Mouse (Mus musculus) mouse embryonic stem cell (cell line): ENCODE data around the gene Gm20683.

Source experiments
- in situ Hi-C, 2 experiments: fragments of 300-500 bp; cut with MboI; formaldehyde crosslinking; loops; 1 replicate in 1 of 2; 3 replicates in 1 of 2; pipeline ENCODE4 v1.14.3; 2019 to 2020; ENCODE audit warnings: low sequenced_read_pairs in 2 of 2, low pct_unique_long_range_greater_than_20kb in 1 of 2, mixed read lengths in 1 of 2; ENCODE audit not compliant: unreplicated experiment in 1 of 2

Gene Gm20683

DNA sequence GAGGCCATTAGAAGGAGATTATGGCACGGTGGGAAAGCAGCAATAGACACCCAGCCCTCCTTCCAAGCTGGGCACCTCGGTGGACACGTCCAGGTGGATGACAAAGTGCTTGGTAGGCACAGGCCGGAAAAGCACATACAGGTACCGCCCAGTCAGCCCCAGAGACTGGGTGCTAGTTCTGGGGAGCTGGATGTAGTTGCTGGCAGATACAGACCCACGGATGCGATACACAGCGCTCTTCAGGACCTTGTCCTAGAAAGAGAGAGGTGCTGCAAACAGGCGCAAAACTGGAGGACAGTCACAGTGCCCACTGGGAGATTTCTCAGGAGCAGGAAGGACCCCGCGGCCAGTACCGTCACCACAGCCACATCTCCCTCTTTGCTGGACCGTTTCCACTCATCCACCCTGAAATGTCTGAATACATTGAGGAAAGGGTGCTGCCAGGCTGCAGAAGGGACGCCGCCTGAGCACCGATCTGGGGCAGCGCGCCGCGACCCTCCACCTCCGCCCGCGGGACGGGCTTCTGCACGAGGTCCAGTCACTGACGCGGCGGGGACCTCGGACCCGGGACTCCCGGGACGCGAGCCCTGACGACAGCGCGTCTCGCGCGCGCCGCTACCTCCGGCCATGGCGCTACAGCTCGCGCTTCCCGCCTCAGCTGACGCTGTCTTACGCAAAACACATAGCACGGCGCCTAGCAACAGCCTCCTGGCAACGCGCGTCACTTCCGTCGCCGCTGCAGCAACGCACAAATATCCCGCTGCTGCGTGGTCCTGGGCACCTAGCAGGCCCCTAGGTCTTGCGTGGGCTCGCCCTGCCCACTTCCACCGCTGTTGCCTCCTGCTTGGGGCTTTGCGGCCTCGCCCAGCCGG is 19.5 kb upstream of the Gm20683 start, which contains the start of gene Wdr90:
Gene Wdr90 (minus strand): TSS at position 670 of the 872 bp plus-strand sequence.
- in situ Hi-C loops = no loop called here

DNA sequence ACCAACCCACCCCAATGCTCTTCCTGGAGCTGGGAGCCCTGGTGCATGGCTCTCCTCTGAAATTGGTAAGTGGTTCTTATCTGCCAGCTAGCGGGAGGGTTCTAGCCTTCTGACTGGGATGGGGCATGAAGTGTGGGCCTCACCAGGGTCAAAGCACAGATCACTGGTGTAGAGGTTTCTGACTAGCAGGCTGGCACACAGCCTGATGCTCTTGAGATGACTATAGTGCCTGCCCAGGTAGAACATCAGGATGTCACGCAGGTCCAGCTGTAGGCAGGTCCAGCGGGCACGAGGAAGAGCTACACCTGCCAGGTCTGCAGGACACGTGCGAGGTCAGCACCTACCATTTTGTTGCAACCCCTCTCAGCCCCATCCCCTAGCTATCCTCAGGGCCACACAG is 18.7 kb upstream of the Gm20683 start:
- in situ Hi-C loops = no loop called here

DNA sequence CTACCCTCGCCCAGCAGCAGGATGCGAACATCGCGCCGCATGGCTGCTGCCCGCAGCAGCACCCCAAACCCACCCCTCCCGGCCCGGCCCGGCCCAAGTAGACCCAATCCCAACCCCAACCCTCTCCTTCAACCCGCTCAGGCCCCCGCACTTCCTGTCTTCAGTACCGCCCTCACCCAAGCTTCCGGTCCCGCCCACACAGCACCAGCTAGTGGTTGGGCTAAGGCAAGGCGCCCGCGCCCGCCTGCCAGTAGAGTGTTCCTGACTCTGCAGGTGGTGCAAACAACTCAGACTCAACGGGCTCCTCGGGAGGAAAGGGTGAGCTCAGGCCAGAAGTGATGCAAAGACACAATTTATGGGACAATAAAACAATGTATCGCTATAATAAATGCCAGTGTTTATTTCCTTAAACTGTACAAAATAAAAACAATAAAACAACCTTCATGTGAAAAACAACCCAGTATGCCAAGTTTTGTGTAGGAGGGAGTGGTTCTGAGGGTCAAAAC is 2.9 kb upstream of the Gm20683 start, which contains the start of gene Rhot2:
Gene Rhot2 (minus strand): TSS at position 456 of the 506 bp plus-strand sequence.
- in situ Hi-C loops = no loop called here

DNA sequence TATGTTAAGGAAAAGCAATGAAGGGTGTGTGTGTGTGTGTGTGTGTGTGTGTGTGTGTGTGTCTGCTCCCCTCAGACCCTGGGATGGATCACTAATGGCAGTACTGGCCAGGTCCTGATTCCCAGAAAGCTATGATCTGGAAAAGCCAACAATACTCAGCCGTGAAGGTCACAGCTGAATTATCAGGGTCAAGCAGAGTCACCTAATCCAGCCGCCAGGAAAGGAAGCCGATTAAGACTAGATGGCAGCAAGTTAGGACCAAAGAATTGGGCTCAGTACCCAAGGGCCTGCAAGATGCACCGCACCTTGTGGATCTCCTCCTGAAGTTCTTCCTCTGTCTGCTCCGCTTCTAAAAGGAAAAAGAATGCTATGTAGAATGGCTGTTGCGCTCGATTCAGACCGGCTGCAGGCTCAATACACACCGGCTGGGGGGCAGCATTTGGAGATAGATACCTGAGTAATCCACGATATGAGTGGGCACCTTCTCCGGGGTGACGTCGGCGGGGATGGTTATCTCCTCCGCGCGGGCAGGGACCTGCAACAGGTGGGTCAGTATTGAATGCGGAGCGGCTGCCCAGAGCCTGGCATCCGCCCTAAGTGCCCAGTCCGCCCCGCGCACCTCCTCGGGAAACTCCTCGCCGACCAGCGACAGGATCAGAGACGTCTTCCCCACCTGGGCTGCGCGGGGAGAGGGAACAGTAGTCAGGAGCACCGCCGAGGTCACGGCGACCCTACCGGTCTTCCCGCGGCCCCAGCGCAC is 2.3 kb upstream of the Gm20683 start:
- in situ Hi-C loops = no loop called here

DNA sequence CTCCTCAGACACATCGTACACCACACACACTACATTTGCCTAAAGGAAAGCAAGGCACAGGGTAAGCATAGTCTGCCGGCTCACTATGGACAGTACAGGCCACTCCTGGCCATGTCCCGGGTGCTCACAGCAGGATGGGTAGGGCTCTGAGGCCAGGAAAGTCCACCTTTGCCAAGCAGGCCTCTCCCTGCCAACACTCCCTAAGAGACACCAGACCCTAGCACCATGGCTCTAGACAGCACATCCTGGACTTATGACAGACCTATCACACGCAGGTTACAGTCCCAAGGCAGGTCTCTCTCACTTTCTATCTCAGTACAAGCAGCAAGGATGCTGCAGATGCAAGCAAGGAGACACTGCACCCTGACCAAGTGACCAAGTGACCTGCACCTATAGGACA is 1.6 kb upstream of the Gm20683 start:
- in situ Hi-C loops = no loop called here

DNA sequence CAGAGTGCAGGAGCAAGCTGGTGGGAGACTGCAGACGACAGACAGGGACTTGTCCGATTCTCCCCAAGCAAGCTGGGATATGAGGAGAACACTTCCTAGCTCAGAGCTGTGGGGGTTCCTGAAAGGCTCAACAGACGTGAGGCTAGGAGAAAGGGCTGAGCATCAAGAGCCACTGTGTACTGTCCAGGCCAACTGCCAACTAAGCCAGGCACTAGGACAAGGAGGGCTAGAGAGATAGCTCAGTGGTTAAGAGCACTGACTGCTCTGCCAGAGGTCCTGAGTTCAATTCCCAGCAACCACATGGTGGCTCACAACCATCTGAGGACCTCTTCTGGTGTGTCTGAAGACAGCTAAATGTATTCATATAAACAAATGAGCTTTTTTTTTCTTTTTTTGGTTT is 946 bp upstream of the Gm20683 start:
- in situ Hi-C loops = no loop called here

DNA sequence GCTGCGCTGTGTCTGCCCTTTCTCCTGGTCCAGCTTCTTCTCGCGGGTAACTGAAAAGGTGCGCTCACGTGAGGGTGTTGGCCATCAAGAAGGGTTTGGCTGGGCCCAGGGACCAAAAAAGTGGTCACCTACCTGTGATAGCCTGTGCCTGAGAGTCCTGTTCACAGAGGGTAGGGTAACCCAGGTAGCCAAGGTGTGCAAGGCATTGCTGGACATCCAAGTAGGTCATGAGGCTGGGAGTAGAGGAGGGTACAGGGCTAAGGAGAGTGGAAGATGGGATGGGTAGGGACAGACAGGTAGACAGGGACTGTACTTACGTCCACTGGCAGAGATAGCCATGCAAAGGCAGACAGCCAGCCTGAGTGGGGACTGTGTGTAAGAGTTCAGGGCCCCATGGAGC is 1.0 kb downstream of the Gm20683 start:
- in situ Hi-C loops = no loop called here

DNA sequence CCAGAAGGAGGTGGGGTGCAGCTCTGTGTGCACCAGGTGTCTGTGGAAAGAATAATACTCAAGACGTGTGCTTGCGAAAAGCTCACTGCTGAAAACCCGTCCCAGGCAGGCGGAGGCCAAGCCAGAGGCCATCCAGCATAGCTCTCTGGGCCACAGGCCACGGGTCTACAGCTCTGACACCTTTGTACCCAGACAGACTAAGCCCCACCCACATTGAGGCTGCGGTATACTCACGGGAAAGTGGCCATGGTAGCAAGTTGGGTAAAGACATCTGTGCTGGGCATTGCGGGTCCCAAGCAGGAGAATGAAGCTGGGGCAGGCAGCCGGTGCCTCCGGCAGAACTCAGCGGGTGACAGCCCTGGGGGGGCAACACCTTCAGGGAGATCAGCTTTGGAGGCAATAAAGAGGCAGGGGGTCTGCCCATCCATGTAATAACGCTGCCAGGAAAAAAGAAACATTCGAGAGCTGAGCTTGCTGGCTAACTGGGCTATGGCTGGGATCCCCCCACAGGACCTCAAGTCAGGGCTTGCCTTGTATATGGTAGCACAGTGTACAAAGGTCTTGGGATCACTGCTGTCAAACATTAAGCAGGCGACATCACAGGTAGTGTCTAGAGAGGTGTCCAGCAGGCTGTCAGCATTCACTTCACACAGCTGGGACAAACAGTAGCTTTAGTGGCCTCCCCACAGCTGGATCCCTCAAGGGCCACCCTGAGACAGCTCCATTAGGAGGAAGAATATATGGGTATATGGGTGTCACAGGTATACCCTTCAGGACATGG is 1.9 kb downstream of the Gm20683 start:
- in situ Hi-C loops = no loop called here

DNA sequence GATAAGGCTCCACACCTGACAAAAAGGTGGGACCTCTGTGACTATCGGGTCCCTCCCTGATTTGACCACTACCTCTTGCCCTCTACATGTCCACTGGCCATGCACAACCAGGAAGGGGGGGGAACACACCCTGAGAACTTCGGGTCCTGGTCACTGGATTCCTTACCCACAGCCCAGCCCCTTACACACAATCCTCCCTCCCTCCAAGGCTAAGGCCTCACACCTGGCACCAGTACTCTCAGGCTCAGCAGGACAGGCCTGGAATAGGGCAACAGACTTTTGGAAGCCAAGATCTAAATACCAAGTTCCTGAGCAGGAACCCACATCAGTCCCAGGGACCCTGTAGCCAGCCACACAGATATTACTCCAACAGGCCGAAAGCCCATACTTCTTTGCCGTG is 2.7 kb downstream of the Gm20683 start:
- in situ Hi-C loops = no loop called here

DNA sequence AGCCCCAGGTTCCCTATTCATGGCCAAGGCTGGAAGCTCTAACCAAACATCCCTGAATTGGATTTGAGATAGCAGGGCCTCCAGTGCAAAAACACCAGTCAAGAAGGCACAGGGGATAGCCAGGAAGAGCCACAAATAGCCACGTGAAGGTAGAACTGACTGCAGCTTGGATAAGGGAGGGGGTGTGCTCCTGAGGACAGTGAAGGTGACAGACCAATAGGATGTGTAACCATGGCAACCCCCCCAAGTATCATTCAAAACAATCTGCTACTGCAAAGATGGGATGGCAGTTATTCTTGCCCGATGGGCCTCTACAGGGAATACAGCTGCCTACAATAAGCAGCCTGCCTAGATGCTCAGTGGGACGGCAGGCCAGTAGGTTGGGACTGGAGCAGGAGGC is 4.0 kb downstream of the Gm20683 start:
- in situ Hi-C loops = no loop called here

DNA sequence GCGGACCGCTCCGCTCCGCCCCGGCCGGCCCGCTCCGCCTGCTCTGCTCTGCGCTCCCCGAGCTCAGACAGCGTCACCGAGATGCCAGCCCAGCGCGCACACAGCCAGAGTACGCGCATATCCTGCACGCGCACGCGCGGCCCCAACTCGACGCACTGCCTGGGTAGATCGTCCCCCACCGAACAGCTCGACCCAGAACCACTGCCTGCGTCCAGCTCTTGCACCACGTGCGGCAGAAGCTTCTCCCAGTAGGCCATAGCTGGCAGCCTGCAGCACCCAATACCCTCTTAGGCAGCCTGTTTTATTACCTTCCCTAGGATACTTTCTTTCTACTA is 4.5 kb downstream of the Gm20683 start, which contains the start of gene Rhbdl1:
Gene Rhbdl1 (minus strand): TSS at position 220 of the 335 bp plus-strand sequence.
- in situ Hi-C loops = no loop called here

DNA sequence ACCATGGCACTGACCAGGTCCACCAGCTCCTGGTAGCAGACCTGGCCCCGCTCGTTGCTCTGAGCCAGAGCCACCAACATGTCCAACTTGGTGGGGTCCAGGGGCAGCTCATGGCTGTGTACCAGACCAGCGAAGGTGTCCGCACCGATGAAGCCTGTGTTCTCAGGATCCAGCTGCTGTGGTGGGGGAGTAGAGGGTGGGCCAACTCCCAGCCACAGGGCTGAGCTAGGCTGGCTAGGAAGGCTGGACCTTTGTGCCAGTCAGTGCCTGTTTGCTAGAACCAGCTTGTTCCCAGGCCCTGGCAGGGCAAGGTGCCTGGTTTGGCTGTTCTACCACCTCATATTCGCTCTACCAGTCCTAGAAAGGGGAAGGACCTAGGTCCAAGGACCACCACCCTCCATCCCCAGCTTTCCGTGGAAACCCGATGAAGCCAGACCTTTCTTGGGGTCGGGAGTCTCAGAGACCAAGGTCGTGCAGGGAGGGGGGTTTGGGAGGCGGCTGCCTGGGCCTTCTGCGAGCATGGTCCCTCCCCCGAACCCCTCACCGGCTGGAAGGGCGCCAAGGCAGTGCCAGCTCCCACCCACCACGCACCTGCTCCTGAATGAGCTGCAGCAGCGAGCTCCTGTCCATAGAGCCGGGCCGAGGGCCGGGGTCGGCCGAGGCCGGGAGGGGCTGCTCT is 5.0 kb downstream of the Gm20683 start:
- in situ Hi-C loops = no loop called here

DNA sequence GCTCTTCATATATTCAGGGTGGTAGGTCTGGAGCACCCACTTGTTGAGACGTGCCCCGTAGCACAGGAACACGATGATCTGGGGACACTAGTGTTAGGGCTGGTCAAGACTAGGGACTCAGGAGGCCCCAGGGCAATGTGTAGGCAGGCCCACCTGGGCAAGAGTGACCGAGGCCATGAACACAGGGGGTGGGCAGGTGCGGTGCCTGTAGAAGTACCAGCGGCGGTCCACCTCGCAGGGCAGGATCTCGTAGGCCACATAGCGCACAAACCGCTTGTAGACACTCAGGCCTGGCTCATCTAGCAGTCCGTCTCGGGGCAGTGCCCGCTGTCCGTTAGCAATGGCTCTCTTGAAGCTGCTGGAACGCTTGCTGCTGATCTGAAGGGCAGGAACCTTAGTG is 5.7 kb downstream of the Gm20683 start:
- in situ Hi-C loops = no loop called here

DNA sequence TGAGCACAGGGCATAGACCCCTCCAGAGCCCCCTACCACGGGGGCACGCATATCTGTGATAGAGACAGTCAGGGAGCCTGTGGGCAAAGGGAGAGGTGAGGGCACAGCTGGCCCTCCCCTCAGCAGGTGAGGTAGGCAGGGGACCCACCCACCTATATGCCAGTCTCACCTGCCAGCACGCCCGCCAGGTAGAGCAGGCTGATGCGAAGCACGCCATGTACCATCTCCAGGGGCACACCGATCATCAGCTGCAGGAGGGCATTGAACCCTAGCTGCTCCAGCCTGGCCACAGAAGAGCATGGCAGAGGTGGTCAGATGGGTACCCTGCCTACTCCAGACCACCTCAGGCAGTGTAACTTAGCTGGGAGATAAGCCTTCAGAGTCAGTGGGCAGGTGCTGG is 6.3 kb downstream of the Gm20683 start:
- in situ Hi-C loops = no loop called here

DNA sequence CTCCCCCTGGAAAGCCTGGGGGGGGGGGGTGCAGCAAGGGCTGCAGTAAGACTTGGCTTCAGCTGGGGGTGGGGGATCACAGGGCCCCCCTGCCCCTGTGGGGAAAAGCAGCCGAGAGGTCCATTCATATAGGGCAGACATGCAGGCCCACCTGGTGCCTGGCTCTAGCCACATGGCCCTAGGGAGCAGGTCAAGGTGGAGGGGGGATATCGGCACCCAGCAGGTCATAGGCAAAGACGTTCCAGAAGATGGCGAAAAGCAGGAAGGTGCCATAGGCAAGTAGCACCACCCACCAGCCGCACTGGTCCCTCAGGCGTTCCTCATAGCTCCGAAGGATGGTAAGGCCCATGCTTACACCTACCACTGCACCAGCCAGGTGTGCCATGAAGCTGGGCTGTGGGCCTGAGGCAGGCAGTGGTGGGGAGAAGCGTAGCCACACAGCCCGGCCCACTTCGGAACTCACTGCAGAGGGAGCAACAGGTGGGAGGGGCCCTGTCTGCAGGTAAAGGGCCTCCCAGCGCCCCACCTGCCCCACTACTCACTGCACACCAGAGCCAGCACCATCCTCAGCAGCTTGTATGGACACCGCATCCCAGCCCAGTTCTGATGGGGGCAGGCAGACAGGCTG is 6.9 kb downstream of the Gm20683 start:
- in situ Hi-C loops = no loop called here

DNA sequence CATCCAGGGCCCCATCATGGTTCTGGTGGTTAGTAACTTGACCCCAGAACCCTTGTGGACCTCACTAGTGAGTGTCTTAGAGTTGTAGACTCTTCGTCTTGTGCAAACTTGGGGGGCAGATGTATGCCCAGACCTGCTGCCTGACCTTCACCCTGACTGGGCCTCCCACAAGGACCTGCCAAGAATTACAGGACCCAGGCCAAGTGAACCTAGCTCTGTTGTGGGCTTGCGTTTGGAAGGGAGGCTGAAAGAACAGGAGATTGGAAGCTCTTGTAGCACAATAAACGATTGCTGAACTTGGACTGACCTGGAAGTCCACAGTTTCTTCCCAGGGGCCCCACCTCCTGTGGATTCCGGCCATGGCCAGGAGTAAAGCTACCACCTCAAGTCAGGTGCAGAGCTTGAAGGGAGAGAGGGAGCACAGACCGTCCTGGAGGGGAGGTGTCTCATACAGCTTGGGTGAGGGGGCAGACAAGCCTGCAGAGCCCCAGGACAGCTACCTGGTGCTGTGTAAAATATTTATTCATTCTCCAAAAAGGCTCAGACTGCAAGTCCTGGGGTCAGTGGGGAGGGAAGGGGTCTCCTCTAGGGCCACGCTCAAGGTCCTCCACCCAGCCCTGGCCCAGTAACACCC is 7.5 kb downstream of the Gm20683 start:
- in situ Hi-C loops = no loop called here

DNA sequence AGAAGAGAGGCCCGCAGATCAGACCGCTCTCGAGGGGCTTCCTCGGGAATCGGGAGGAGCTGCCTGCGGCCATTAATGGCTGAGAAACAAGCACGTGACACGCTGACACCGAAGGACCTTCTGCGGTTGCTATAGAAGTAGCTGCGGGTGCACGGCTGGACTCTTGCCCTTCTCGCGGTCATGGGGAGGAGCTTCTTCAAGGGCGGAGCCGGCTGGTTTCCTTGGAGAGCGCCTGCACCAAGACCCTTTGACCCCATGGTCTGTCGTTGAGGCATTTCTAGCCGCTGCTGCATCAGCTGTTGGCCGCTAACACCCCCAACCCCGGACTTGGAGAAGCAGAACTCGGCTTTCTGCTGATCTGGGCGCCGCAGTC is 8.3 kb downstream of the Gm20683 start, which contains the start of gene Stub1:
Gene Stub1 (minus strand): TSS at position 114 of the 373 bp plus-strand sequence.
- in situ Hi-C loops = no loop called here
